8 mouse cellular contexts compared by ENCODE assay signal in the genomic region with DNA sequence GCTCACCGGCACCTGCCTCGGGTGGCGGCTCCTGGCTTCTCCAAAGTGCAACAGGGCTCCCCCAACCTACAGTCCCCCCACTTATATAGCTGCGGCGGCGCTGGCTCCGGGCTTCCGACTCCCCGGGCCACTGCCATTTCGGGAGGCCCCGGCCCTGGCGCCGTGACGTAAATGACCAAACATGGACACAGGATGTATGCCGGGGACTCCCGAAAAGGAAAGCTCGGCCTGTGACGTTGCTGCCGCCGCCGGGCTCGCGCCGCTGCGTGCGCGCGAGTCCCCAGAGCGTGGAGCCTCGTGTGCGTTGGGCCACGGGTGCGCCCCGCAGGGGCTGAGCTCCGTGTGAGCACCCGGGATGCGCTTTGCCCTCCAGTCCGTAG. TPM values are rescaled to one million over a fixed set of nuclear protein-coding genes. Genes with fewer than 3 reads are reported as not detected.
DNase-seq lines count a peak whose midpoint lies in the region; ATAC-seq and TF ChIP-seq lines count a peak whose summit lies in the region.

Gene Egr4, minus strand, starts transcription at position 59 of the 380 bp plus-strand sequence.

- H3K4me3 ChIP-seq in embryonic facial prominence, embryonic 12.5 days = peak within 1 kb of the TSS; percentile 44
- peak within 1 kb of the TSS; percentile 43 for H3K4me3 ChIP-seq in hindbrain, embryonic 14.5 days (replicated peaks; ENCODE audit: low read length)
- peak within 1 kb of the TSS; percentile 53 for H3K4me3 ChIP-seq in midbrain, embryonic 16.5 days (ENCODE audit: low read depth, low read length)
- peak within 1 kb of the TSS; percentile 78 for H3K4me3 ChIP-seq in testis, adult 2 months (ENCODE audit: control insufficient read depth, low read depth, low read length)

- no peaks in the 10 kb centered on the region for H3K36me3 ChIP-seq in embryonic facial prominence, embryonic 12.5 days
- no peaks in the 10 kb centered on the region for H3K36me3 ChIP-seq in hindbrain, embryonic 14.5 days (replicated peaks; ENCODE audit: control insufficient read depth, insufficient read depth)
- H3K36me3 ChIP-seq in midbrain, embryonic 16.5 days (ENCODE audit: control insufficient read depth, insufficient read depth, low read length) = no peaks in the 10 kb centered on the region
- H3K36me3 ChIP-seq in testis, adult 2 months (ENCODE audit: control insufficient read depth, insufficient read depth, low read length) = no peaks in the 10 kb centered on the region

- DNase-seq in gastrocnemius, postnatal 10 days = peak; percentile 25
- no peak for DNase-seq in gastrocnemius, adult 18-20 months (ENCODE audit: low spot score)
- DNase-seq in adrenal gland, postnatal 10 days = peak; percentile 64
- DNase-seq in hindbrain, embryonic 14.5 days (ENCODE audit: low spot score) = peak; percentile 73
- peak; percentile 64 for DNase-seq in left cerebral cortex, postnatal 4 days

- no peak for TF ChIP-seq CTCF in testis, adult 2 months (IDR thresholded peaks at IDR 0.05; ENCODE audit: control insufficient read depth, insufficient read depth, insufficient replicate concordance, low read depth, low read length)

- no peak for TF ChIP-seq POLR2A in testis, adult 2 months (IDR thresholded peaks at IDR 0.05; ENCODE audit: control insufficient read depth, low read depth, low read length)

- peak within 1 kb of the TSS; percentile 76 for H3K4me2 ChIP-seq in embryonic facial prominence, embryonic 12.5 days (replicated peaks)
- H3K4me2 ChIP-seq in hindbrain, embryonic 14.5 days (replicated peaks) = peak within 1 kb of the TSS; percentile 85
- H3K4me2 ChIP-seq in midbrain, embryonic 16.5 days (ENCODE audit: low read length) = peak within 1 kb of the TSS; percentile 93

- H3K4me1 ChIP-seq in embryonic facial prominence, embryonic 12.5 days = peaks cover 29% of the 10 kb centered on the region
- H3K4me1 ChIP-seq in hindbrain, embryonic 14.5 days (replicated peaks; ENCODE audit: control insufficient read depth, insufficient read depth, low read length) = peaks cover 14% of the 10 kb centered on the region
- H3K4me1 ChIP-seq in midbrain, embryonic 16.5 days (ENCODE audit: control insufficient read depth, insufficient read depth, low read length) = peaks cover 36% of the 10 kb centered on the region
- peaks cover 23% of the 10 kb centered on the region for H3K4me1 ChIP-seq in testis, adult 2 months (ENCODE audit: control insufficient read depth, insufficient read depth, low read length)

- peaks cover 88% of the 10 kb centered on the region for H3K27me3 ChIP-seq in embryonic facial prominence, embryonic 12.5 days
- H3K27me3 ChIP-seq in hindbrain, embryonic 14.5 days (ENCODE audit: control insufficient read depth, insufficient read depth, low read length) = peaks cover 64% of the 10 kb centered on the region
- peaks cover 60% of the 10 kb centered on the region for H3K27me3 ChIP-seq in midbrain, embryonic 16.5 days (ENCODE audit: control insufficient read depth, insufficient read depth, low read depth, low read length)
- H3K27me3 ChIP-seq in testis, adult 2 months (ENCODE audit: control insufficient read depth, insufficient read depth, low read length) = no peaks in the 10 kb centered on the region

- no peaks in the 10 kb centered on the region for H3K9me3 ChIP-seq in embryonic facial prominence, embryonic 12.5 days
- H3K9me3 ChIP-seq in hindbrain, embryonic 14.5 days (ENCODE audit: control insufficient read depth, low read length) = no peaks in the 10 kb centered on the region
- no peaks in the 10 kb centered on the region for H3K9me3 ChIP-seq in midbrain, embryonic 16.5 days (replicated peaks; ENCODE audit: control insufficient read depth, low read length, poor library complexity, severe bottlenecking)

- intact Hi-C loops in left cerebral cortex, postnatal 4 days (cut with DNase I) = no loop called here

- no peak for ATAC-seq in embryonic facial prominence, embryonic 12.5 days (ENCODE audit: insufficient number of reproducible peaks, insufficient read depth, low FRiP score, low TSS enrichment)
- ATAC-seq in hindbrain, embryonic 14.5 days (ENCODE audit: low FRiP score) = peak; percentile 52
- ATAC-seq in midbrain, embryonic 16.5 days = peak; percentile 64

- WGBS in embryonic facial prominence, embryonic 12.5 days = under 1% methylated on average over 38 of the region's 38 CpGs
- under 1% methylated on average over 38 of the region's 38 CpGs for WGBS in hindbrain, embryonic 14.5 days
- WGBS in midbrain, embryonic 16.5 days = under 1% methylated on average over 38 of the region's 38 CpGs

- no peak within 1 kb of the TSS for H3K27ac ChIP-seq in embryonic facial prominence, embryonic 12.5 days
- H3K27ac ChIP-seq in hindbrain, embryonic 14.5 days = no peak within 1 kb of the TSS
- no peak within 1 kb of the TSS for H3K27ac ChIP-seq in midbrain, embryonic 16.5 days (ENCODE audit: low read length)
- peak within 1 kb of the TSS; percentile 66 for H3K27ac ChIP-seq in testis, adult 2 months (ENCODE audit: control insufficient read depth, insufficient read depth, low read depth, low read length)

- H3K9ac ChIP-seq in embryonic facial prominence, embryonic 12.5 days = no peak within 1 kb of the TSS
- peak within 1 kb of the TSS; percentile 35 for H3K9ac ChIP-seq in hindbrain, embryonic 14.5 days
- H3K9ac ChIP-seq in midbrain, embryonic 16.5 days (ENCODE audit: low read depth, low read length) = peak within 1 kb of the TSS; percentile 36

RNA-seq across cellular contexts. Expression of gene Egr4, which starts in this region (rescaled TPM):
- total RNA-seq in gastrocnemius, postnatal 10 days (2021) = not detected
- not detected for total RNA-seq in gastrocnemius, adult 18-20 months (2021)
- total RNA-seq in adrenal gland, postnatal 10 days (2021) = under 1 TPM in 1 of 2 experiments, not detected in 1; 0.21 TPM
- polyA plus RNA-seq in embryonic facial prominence, embryonic 12.5 days (2016; fragmentation: Nextera tagmentation; extraction: Ambion mirVana) = not detected in 2 replicates
- polyA plus RNA-seq in hindbrain, embryonic 14.5 days (2014; fragmentation: Nextera tagmentation; extraction: Ambion mirVana) = 0.08 and 0.18 TPM in 2 replicates
- total RNA-seq in left cerebral cortex, postnatal 4 days (2021) = 1 to 10 TPM; 4.7 to 6.0 TPM
- polyA plus RNA-seq in midbrain, embryonic 16.5 days (2015; fragmentation: Nextera tagmentation; extraction: Ambion mirVana) = not detected in 2 replicates
- 1.8 and 2.0 TPM in 2 replicates for polyA plus RNA-seq in testis, adult 2 months (2012; rRNA removed)

Comparison
In these comparisons a context has a peak if more than half of its experiments do, and no peak if none do; other contexts are left out.
1. RNA of gene Egr4 (total RNA-seq): 4.7 to 6.0 TPM in left cerebral cortex, postnatal 4 days; 0.21 TPM in adrenal gland, postnatal 10 days, not detected in gastrocnemius, postnatal 10 days and not detected in gastrocnemius, adult 18-20 months; every median in the first group is over 4 times any median in the second.
2. Peak in DNase-seq in gastrocnemius, postnatal 10 days; RNA of the gene not detected or under 1 TPM.
3. Peak in DNase-seq in adrenal gland, postnatal 10 days; RNA of the gene not detected or under 1 TPM.
4. Peak in DNase-seq, ATAC-seq, H3K4me3 ChIP-seq, H3K9ac ChIP-seq and H3K4me2 ChIP-seq in hindbrain, embryonic 14.5 days; RNA of the gene not detected or under 1 TPM.
5. Peak in ATAC-seq, H3K4me3 ChIP-seq, H3K9ac ChIP-seq and H3K4me2 ChIP-seq in midbrain, embryonic 16.5 days; RNA of the gene not detected or under 1 TPM.
6. Peak in every context shown above with its lines, with median percentiles within 50 percentile points of each other: H3K4me2 ChIP-seq and H3K4me3 ChIP-seq.